Mouse (Mus musculus) ES-E14 (cell line): ENCODE measurements at regions not wholly inside any gene's neighbourhood (a gene's known extent, or its start where the extent isn't known, plus 50 kb on each side); places are given as distances from the start of the nearest gene placed in this dataset.
"Not testable (repeated sequence)": the region's sequence is repeated elsewhere in the genome, so short reads cannot be mapped to it uniquely, and the experiment has no call there.

Source experiments
- DNase-seq: peaks from one replicate; pipeline ENCODE4 v3.0.0-alpha.2; 2013; ENCODE audit warnings: low read depth, low spot score
- H3K27ac ChIP-seq: 2 replicates; pipeline ENCODE4 v1.5.1; 2012; ENCODE audit warnings: low read depth, mild to moderate bottlenecking, low read length, moderate library complexity, mixed read lengths; ENCODE audit not compliant: poor library complexity, insufficient read depth, severe bottlenecking
- H3K36me3 ChIP-seq: 2 replicates; pipeline ENCODE4 v1.6.1; 2012; ENCODE audit warnings: mild to moderate bottlenecking, low read length, moderate library complexity, mixed read lengths; ENCODE audit not compliant: control insufficient read depth, poor library complexity, insufficient read depth, severe bottlenecking
- H3K4me1 ChIP-seq, 2 experiments: fragments of 150-350 bp in 1 of 2; sonication (generic) in 1 of 2; 2 replicates each; pipeline ENCODE4 v1.6.1; 2012; ENCODE audit warnings: low read length in 2 of 2, mild to moderate bottlenecking in 1 of 2, mixed read lengths in 1 of 2; ENCODE audit not compliant: control insufficient read depth in 2 of 2, insufficient read depth in 2 of 2, poor library complexity in 1 of 2
- H3K4me3 ChIP-seq, 2 experiments: fragments of 150-350 bp in 1 of 2; sonication (generic) in 1 of 2; 2 replicates each; pipeline ENCODE4 v1.5.1; 2012; ENCODE audit warnings: low read length in 2 of 2, low read depth in 1 of 2, mild to moderate bottlenecking in 1 of 2, mixed read lengths in 1 of 2; ENCODE audit not compliant: insufficient read depth in 1 of 2, poor library complexity in 1 of 2, severe bottlenecking in 1 of 2
- H3K9ac ChIP-seq: 2 replicates; pipeline ENCODE4 v1.6.1; 2012; ENCODE audit warnings: low read depth, mild to moderate bottlenecking, low read length, mixed read lengths; ENCODE audit not compliant: poor library complexity, insufficient read depth, severe bottlenecking
- H3K9me3 ChIP-seq: fragments of 150-350 bp; sonication (generic); 2 replicates; pipeline ENCODE4 v1.6.1; 2012; ENCODE audit warnings: low read depth, mild to moderate bottlenecking, low read length; ENCODE audit not compliant: control insufficient read depth, insufficient read depth
- in situ Hi-C, 2 experiments: fragments of 600-800 bp; cut with MboI; formaldehyde crosslinking; loops; one replicate each; pipeline ENCODE4 v1.15.1; 2025; ENCODE audit warnings: low sequenced_read_pairs in 2 of 2, inconsistent platforms in 1 of 2; ENCODE audit not compliant: unreplicated experiment in 2 of 2

DNA sequence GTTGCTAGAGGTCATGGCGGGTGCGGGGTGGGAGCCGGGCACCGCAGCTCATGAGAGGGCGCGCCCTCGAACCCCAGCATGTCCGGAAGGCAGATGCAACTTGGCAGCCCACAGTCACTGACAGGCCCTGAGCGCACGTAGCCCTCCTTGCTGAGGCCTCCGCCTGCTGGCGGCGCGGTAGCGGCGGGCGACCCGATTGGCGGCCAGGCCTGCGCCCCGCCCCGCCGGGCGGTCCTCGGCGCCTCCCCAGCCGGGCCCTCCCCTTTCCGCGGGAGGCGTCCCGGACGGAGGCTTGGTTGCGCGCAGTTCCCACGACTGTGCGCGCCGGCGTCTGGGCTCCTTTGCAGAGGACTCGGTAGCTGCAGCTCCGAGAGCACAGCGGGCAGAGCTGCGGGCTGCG lies 301.9 kb downstream of the Hpcal1 start:
- H3K9ac ChIP-seq = peak overlapping the region; percentile 78
- H3K4me1 ChIP-seq, H3K9me3 ChIP-seq, H3K36me3 ChIP-seq, H3K27ac ChIP-seq, in situ Hi-C loops: not testable (repeated sequence)
- H3K4me3 ChIP-seq = peak overlapping the region; percentile 63 to 76
- DNase-seq = peak; percentile 60

DNA sequence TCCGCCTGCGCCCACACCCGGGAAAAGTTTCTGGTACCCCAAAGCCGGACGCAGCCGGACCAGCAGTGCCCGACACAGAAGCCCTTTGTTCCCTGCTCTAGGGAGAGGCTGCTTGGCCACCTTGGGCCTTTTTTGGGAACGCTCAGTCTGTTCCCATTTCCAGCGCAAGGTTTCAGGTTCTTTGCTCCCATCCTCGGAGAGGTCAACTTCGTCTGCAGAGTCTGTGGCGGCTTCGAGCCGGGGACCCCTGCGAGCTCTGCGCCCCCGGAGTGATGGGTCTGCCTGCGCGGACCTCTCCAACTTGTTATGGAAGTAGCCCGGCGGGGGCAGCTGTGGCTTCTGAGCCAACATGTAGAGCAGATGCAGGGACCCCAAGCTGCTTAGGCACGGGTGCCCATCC lies 302.7 kb downstream of the Hpcal1 start:
- H3K4me1 ChIP-seq, in situ Hi-C loops, H3K36me3 ChIP-seq, H3K27ac ChIP-seq, H3K9me3 ChIP-seq, H3K9ac ChIP-seq, DNase-seq: not testable (repeated sequence)
- H3K4me3 ChIP-seq = peak overlapping the region; percentile 57 to 76
